Mouse (Mus musculus) neural tube, embryonic 10.5 days (tissue): ENCODE results near the gene Phf6.
"Not testable (repeated sequence)": the region's sequence is repeated elsewhere in the genome, so short reads cannot be mapped to it uniquely, and the experiment has no call there.

ENCODE experiments used
- DNase-seq: peaks from one replicate; pipeline ENCODE4 v3.0.0-alpha.2; 2017; ENCODE audit warnings: low spot score; ENCODE audit errors: extremely low spot score

The Phf6 gene

DNA sequence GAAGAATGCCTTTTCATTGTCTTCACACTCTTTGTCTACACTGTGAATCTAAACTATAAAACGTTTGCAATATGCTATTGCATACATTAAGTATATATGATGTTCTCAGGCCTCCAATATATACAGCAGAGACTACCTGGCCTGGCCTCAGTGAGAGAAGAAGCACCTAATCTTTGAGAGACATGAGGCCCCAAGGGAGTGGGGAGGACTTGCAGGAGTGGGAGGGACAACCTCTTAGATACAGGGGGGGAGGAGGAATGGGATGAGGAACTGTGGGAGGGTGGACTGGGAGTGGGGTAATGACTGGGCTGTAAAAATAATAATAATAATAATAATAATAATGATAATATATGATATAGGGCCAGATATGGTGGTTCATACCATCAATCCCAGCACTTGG, 66.5 kb downstream of the Phf6 start:
- DNase-seq = no peak

DNA sequence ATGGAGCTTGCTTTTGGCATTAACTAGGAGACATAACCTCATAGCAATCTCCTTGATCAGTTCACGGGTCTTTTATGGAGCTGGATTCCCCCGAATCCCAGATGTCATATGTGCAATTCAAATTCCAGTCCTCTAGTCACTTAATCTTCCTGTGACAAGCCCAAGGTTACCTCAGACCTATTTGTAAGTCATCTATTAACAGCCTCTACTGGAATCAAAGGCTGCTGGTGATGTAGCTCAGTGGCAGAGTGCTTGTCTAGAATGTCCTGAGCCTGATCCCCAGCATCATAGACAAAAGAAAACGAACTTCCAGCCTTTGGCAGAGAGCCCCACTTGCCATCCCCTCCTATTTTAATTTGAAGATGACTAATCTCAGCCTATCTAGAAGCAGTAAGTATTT, 69.3 kb downstream of the Phf6 start:
- DNase-seq = no peak

DNA sequence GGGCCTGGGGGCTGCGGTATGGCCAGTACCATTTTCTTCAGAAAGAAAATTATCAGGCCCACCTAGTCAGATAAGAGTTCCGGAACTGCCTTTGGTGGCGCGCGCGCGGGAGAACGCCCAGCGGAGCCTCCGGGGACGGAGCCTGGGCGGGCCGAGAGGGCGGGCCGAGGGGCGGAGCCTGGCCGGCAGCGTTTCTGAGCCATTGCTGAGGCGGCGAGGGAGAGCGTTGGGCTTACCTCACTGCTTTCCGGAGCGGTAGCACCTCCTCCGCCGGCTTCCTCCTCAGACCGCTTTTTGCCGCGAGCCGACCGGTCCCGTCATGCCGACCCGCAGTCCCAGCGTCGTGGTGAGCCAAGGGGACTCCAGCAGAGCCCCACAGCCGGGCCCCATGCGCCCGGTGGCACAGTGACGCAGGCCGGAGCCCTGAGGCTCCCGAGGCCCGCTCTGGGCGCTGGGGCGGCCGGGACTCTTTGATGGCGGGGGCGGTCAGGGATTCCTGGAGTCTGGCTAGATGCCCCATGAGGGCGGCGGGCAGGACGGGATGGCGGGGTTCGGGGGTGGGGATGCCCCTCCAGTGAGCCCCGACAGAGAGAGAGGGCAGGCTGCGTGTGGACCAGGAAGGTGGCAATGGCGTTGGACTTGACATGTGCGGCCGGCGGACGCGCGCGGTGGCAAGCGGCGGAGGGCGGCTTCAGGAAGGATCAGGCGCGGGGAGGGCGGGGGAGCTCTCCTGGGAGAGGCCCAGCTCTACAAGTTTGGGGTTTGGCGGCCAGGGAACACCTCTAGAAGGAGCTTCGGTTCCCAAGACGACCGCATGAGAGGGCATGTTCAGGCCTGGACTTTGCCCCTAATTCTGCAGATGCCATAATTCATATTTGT, 76.1 kb downstream of the Phf6 start, which contains the start of gene Hprt:
Gene Hprt (plus strand): TSS at position 233 of the 879 bp plus-strand sequence.
- peak; percentile 75 for DNase-seq

DNA sequence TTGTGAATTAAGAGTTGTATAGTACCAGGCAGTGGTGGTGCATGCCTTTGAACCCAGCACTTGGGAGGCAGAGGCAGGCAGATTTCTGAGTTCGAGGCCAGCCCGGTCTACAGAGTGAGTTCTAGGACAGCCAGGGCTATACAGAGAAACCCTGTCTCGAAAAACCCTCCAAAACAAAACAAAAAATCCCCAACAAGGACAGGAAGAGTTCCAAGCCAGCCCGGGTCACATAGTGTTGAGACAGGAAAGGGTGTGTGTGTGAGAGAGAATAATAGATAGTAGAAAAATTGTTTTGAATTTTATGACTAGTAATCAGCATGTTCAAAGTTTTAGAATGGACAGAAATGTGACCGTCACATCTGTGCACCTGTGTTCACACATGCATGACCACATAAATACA, 82.7 kb downstream of the Phf6 start:
- DNase-seq = not testable (repeated sequence)

DNA sequence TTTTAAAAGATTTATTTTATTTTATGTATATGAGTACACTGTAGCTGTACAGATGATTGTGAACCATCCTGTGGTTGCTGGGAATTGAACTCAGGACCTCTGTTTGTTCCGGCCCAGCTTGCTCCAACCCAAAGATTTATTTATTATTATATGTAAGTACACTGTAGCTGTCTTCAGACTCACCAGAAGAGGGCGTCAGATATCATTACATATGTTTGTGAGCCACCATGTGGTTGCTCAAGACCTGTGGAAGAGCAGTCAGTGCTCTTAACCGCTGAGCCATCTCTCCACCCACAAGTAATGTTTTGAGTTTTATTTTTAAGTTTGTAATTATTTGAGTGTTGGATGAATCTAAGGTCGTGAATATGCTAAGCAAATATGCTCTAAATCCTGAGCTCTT, 92.8 kb downstream of the Phf6 start:
- DNase-seq = not testable (repeated sequence)

DNA sequence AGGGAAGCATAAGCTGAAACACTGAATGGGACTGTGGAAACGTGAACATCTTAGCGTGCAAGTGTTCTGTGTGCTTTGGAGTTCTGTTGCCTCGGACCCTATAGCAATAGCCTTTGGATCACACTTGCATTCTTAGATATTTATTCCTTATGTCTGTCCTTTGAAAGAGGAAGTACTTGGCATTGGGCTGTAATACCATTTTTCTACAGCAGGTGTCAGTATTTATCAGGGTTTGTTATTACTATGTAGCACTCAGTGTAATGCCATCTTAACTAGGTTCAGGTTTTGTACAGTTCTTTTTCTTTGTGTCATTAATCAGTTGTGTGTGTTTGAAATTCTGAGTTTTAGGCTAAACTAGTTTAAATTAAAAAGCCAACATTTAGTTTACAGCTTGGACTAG, 94.0 kb downstream of the Phf6 start:
- no peak for DNase-seq
